Comparison of ENCODE assay signal across 9 mouse cellular contexts in genomic region chr11:116281671-116282070, GRCm38 (mm10). TPM values are rescaled to one million over a fixed set of nuclear protein-coding genes. Genes with fewer than 3 reads are reported as not detected.
DNase-seq lines count a peak whose midpoint lies in the region; ATAC-seq and TF ChIP-seq lines count a peak whose summit lies in the region.
"Had no signal": no experiment of that assay in that cellular context is flagged by ENCODE, and none has a peak within 500 bp of the region (broad histone marks: within the 10 kb centered on the region; RNA-seq: fewer than 3 reads in every experiment).

No protein-coding gene starts in this region.

- H3K79me2 ChIP-seq in myocyte (ENCODE audit: control insufficient read depth, insufficient read depth) = no peaks in the 10 kb centered on the region

- peak overlapping the region; percentile 67 for H3K4me2 ChIP-seq in heart, embryonic 12.5 days
- H3K4me2 ChIP-seq in embryonic facial prominence, embryonic 13.5 days = peak overlapping the region; percentile 60
- H3K4me2 ChIP-seq in intestine, postnatal 0 days (replicated peaks; ENCODE audit: low read depth) = peak overlapping the region; percentile 63
- peak overlapping the region; percentile 55 for H3K4me2 ChIP-seq in myocyte (ENCODE audit: low read depth)

- ATAC-seq in heart, embryonic 12.5 days (ENCODE audit: insufficient number of reproducible peaks, low FRiP score) = no peak
- no peak for ATAC-seq in embryonic facial prominence, embryonic 13.5 days (ENCODE audit: insufficient number of reproducible peaks, insufficient read depth, low FRiP score, low TSS enrichment, low read depth)
- no peak for ATAC-seq in intestine, postnatal 0 days

- TF ChIP-seq POLR2A in myocyte (IDR thresholded peaks at IDR 0.05; ENCODE audit: insufficient read length, low read depth) = no peak

- intact Hi-C loops in heart, postnatal 36 days (cut with DNase I) = no loop called here

- TF ChIP-seq CTCF in intestine, postnatal 0 days (IDR thresholded peaks at IDR 0.05; ENCODE audit: low read depth) = no peak

- H3ac ChIP-seq in myocyte (ENCODE audit: control insufficient read depth, insufficient read length) = no peak overlapping the region

- no peak for DNase-seq in heart, postnatal 36 days
- no peak for DNase-seq in urinary bladder, postnatal 10 days (ENCODE audit: low spot score)
- no peak for DNase-seq in urinary bladder, adult 18-20 months (ENCODE audit: low spot score in 2 of 2)
- no peak for DNase-seq in frontal cortex, postnatal 10 days (ENCODE audit: low spot score in 2 of 2)
- DNase-seq: lung, postnatal 10 days had no signal

- peak overlapping the region; percentile 47 for H3K9ac ChIP-seq in heart, embryonic 12.5 days
- peak overlapping the region; percentile 51 for H3K9ac ChIP-seq in embryonic facial prominence, embryonic 13.5 days
- peak overlapping the region; percentile 11; the same call in 1 of the 2 replicates for H3K9ac ChIP-seq in intestine, postnatal 0 days (ENCODE audit: low read depth, low read length)

- no peaks in the 10 kb centered on the region for H3K36me3 ChIP-seq in heart, embryonic 12.5 days
- H3K36me3 ChIP-seq in embryonic facial prominence, embryonic 13.5 days = no peaks in the 10 kb centered on the region
- no peaks in the 10 kb centered on the region; the same call in 1 of the 2 replicates for H3K36me3 ChIP-seq in intestine, postnatal 0 days (ENCODE audit: control insufficient read depth, insufficient read depth)
- no peaks in the 10 kb centered on the region for H3K36me3 ChIP-seq in myocyte (ENCODE audit: control insufficient read depth, insufficient read depth)

- 0 out of 2 replicates have a peak, but pooled peaks cover 5% of the 10 kb centered on the region for H3K9me3 ChIP-seq in heart, embryonic 12.5 days (replicated peaks)
- no peaks in the 10 kb centered on the region for H3K9me3 ChIP-seq in embryonic facial prominence, embryonic 13.5 days
- no peaks in the 10 kb centered on the region for H3K9me3 ChIP-seq in intestine, postnatal 0 days (ENCODE audit: control insufficient read depth)

- peaks cover 18% of the 10 kb centered on the region for H3K4me1 ChIP-seq in heart, embryonic 12.5 days (replicated peaks)
- H3K4me1 ChIP-seq in embryonic facial prominence, embryonic 13.5 days = peaks cover 21% of the 10 kb centered on the region
- H3K4me1 ChIP-seq in intestine, postnatal 0 days (replicated peaks; ENCODE audit: control insufficient read depth, insufficient read depth, low read length) = no peaks in the 10 kb centered on the region

- peak overlapping the region; percentile 39 for H3K4me3 ChIP-seq in heart, embryonic 12.5 days
- peak overlapping the region; percentile 37 for H3K4me3 ChIP-seq in embryonic facial prominence, embryonic 13.5 days
- peak overlapping the region; percentile 38 for H3K4me3 ChIP-seq in intestine, postnatal 0 days (ENCODE audit: low read depth, low read length)
- no peak overlapping the region for H3K4me3 ChIP-seq in myocyte

- peaks cover 67% of the 10 kb centered on the region for H3K27me3 ChIP-seq in heart, embryonic 12.5 days (replicated peaks)
- peaks cover 65% of the 10 kb centered on the region for H3K27me3 ChIP-seq in embryonic facial prominence, embryonic 13.5 days
- peaks cover 52% of the 10 kb centered on the region for H3K27me3 ChIP-seq in intestine, postnatal 0 days (replicated peaks; ENCODE audit: control insufficient read depth, insufficient read depth, low read length)
- peaks cover 15% of the 10 kb centered on the region for H3K27me3 ChIP-seq in myocyte (ENCODE audit: control insufficient read depth, insufficient read depth, insufficient read length)

- no peak overlapping the region for H3K27ac ChIP-seq in heart, embryonic 12.5 days (ENCODE audit: poor library complexity, severe bottlenecking)
- no peak overlapping the region for H3K27ac ChIP-seq in embryonic facial prominence, embryonic 13.5 days
- H3K27ac ChIP-seq in intestine, postnatal 0 days (ENCODE audit: low read depth, low read length) = no peak overlapping the region

- 3% methylated on average over 18 of the region's 18 CpGs for WGBS in heart, embryonic 12.5 days
- WGBS in embryonic facial prominence, embryonic 13.5 days = 2% methylated on average over 18 of the region's 18 CpGs
- WGBS in intestine, postnatal 0 days = 2% methylated on average over 18 of the region's 18 CpGs

TF ChIP-seq in myocyte, 11 proteins besides CTCF, POLR2A, EP300 and RAD21:
- TF ChIP-seq CEBPB (IDR thresholded peaks at IDR 0.05; ENCODE audit: insufficient read depth, poor library complexity, severe bottlenecking) = no peak
- TF ChIP-seq SRF (IDR thresholded peaks at IDR 0.05; ENCODE audit: control insufficient read depth, insufficient read length, low read depth) = no peak
- no peak for TF ChIP-seq USF1 (IDR thresholded peaks at IDR 0.05; ENCODE audit: low read depth)
- no peak for TF ChIP-seq MYOD1 (IDR thresholded peaks at IDR 0.05; ENCODE audit: control insufficient read depth in 1 of 3, insufficient read length in 2 of 3, low read depth in 2 of 3)
- no peak for TF ChIP-seq TCF3 (IDR thresholded peaks at IDR 0.05; ENCODE audit: insufficient read length, low read depth)
- TF ChIP-seq POLR2AphosphoS2 (IDR thresholded peaks at IDR 0.05; ENCODE audit: insufficient read length, low read depth) = no peak
- no peak for TF ChIP-seq MYOG (IDR thresholded peaks at IDR 0.05; ENCODE audit: control insufficient read depth in 1 of 3, insufficient read depth in 1 of 3, insufficient read length in 2 of 3, low read depth in 2 of 3)

RNA-seq across cellular contexts. Expression of gene Galr2, which starts 0.9 kb away (rescaled TPM):
- polyA plus RNA-seq in heart, embryonic 12.5 days (2016; fragmentation: Nextera tagmentation; extraction: Ambion mirVana) = 0.09 TPM in 1 of 2 replicates, not detected in the other
- not detected for total RNA-seq in heart, postnatal 36 days (2021)
- 0.18 TPM in 1 of 2 replicates, not detected in the other for polyA plus RNA-seq in embryonic facial prominence, embryonic 13.5 days (2015; fragmentation: Nextera tagmentation; extraction: Ambion mirVana)
- 0.10 and 0.29 TPM in 2 replicates for polyA plus RNA-seq in intestine, postnatal 0 days (2015; fragmentation: Nextera tagmentation; extraction: Ambion mirVana)
- polyA plus RNA-seq in myocyte (2012; fragmentation: generic; extraction: Trizol) = 1.5 TPM

RNA-seq across cellular contexts. Expression of gene Srp68, which starts 7.7 kb away (rescaled TPM):
- 73.9 and 74.8 TPM in 2 replicates for polyA plus RNA-seq in heart, embryonic 12.5 days (2016; fragmentation: Nextera tagmentation; extraction: Ambion mirVana)
- 10 to 100 TPM; 65.9 to 71.2 TPM for total RNA-seq in heart, postnatal 36 days (2021)
- polyA plus RNA-seq in embryonic facial prominence, embryonic 13.5 days (2015; fragmentation: Nextera tagmentation; extraction: Ambion mirVana) = 95.2 and 97.5 TPM in 2 replicates
- 45.2 and 48.7 TPM in 2 replicates for polyA plus RNA-seq in intestine, postnatal 0 days (2015; fragmentation: Nextera tagmentation; extraction: Ambion mirVana)
- polyA plus RNA-seq in myocyte (2012; fragmentation: generic; extraction: Trizol) = 83.0 TPM

RNA-seq across cellular contexts. Expression of gene Exoc7, which starts 25.4 kb away (rescaled TPM):
- polyA plus RNA-seq in heart, embryonic 12.5 days (2016; fragmentation: Nextera tagmentation; extraction: Ambion mirVana) = 47.8 and 51.3 TPM in 2 replicates
- total RNA-seq in heart, postnatal 36 days (2021) = 10 to 100 TPM; 56.4 to 60.9 TPM
- 71.7 and 79.4 TPM in 2 replicates for polyA plus RNA-seq in embryonic facial prominence, embryonic 13.5 days (2015; fragmentation: Nextera tagmentation; extraction: Ambion mirVana)
- polyA plus RNA-seq in intestine, postnatal 0 days (2015; fragmentation: Nextera tagmentation; extraction: Ambion mirVana) = 44.6 and 49.2 TPM in 2 replicates
- polyA plus RNA-seq in myocyte (2012; fragmentation: generic; extraction: Trizol) = 55.0 TPM

RNA-seq across cellular contexts. Expression of gene Evpl, which starts 43.8 kb away (rescaled TPM):
- 0.53 and 0.84 TPM in 2 replicates for polyA plus RNA-seq in heart, embryonic 12.5 days (2016; fragmentation: Nextera tagmentation; extraction: Ambion mirVana)
- 1 to 10 TPM in 1 of 2 experiments, under 1 TPM in 1; 0.62 to 1.0 TPM for total RNA-seq in heart, postnatal 36 days (2021)
- polyA plus RNA-seq in embryonic facial prominence, embryonic 13.5 days (2015; fragmentation: Nextera tagmentation; extraction: Ambion mirVana) = 4.8 and 5.1 TPM in 2 replicates
- polyA plus RNA-seq in intestine, postnatal 0 days (2015; fragmentation: Nextera tagmentation; extraction: Ambion mirVana) = 1.2 and 1.3 TPM in 2 replicates
- 0.14 TPM for polyA plus RNA-seq in myocyte (2012; fragmentation: generic; extraction: Trizol)

RNA-seq across cellular contexts. Expression of gene Foxj1, which starts 53.5 kb away (rescaled TPM):
- 0.15 and 0.40 TPM in 2 replicates for polyA plus RNA-seq in heart, embryonic 12.5 days (2016; fragmentation: Nextera tagmentation; extraction: Ambion mirVana)
- not detected for total RNA-seq in heart, postnatal 36 days (2021)
- polyA plus RNA-seq in embryonic facial prominence, embryonic 13.5 days (2015; fragmentation: Nextera tagmentation; extraction: Ambion mirVana) = 0.80 and 1.4 TPM in 2 replicates
- polyA plus RNA-seq in intestine, postnatal 0 days (2015; fragmentation: Nextera tagmentation; extraction: Ambion mirVana) = 0.09 TPM in 1 of 2 replicates, not detected in the other
- 0.08 TPM for polyA plus RNA-seq in myocyte (2012; fragmentation: generic; extraction: Trizol)
